Mouse (Mus musculus) liver, adult 2 months (tissue): Measurements from ENCODE around the gene C1qtnf6. TPM values are rescaled to one million over a fixed set of nuclear protein-coding genes. Genes with fewer than 3 reads are reported as not detected.

Source experiments
- DNase-seq: peaks from one replicate; pipeline ENCODE4 v3.0.0-alpha.2; 2011; ENCODE audit warnings: low read depth, low spot score; ENCODE audit errors: extremely low read depth
- H3K27ac ChIP-seq: fragments of 200-500 bp; replicated peaks from 2 replicates; pipeline ENCODE4 v1.5.1; 2012; ENCODE audit warnings: low read depth, mild to moderate bottlenecking, control low read depth, inconsistent platforms, low read length; ENCODE audit not compliant: insufficient read depth
- H3K27me3 ChIP-seq: fragments of 200-500 bp; 2 replicates; pipeline ENCODE4 v1.6.1; 2012; ENCODE audit warnings: mild to moderate bottlenecking, moderate library complexity, low read length, inconsistent platforms; ENCODE audit not compliant: control insufficient read depth, insufficient read depth
- H3K36me3 ChIP-seq: fragments of 200-500 bp; 2 replicates; pipeline ENCODE4 v1.6.1; 2012; ENCODE audit warnings: low read length, inconsistent platforms; ENCODE audit not compliant: control insufficient read depth, insufficient read depth
- H3K4me1 ChIP-seq: fragments of 200-500 bp; 2 replicates; pipeline ENCODE4 v1.6.1; 2011; ENCODE audit warnings: low read length; ENCODE audit not compliant: control insufficient read depth, insufficient read depth
- H3K4me3 ChIP-seq: fragments of 200-500 bp; 2 replicates; pipeline ENCODE4 v1.5.1; 2011; ENCODE audit warnings: low read depth, mild to moderate bottlenecking, control low read depth, low read length, moderate library complexity; ENCODE audit not compliant: insufficient read depth
- H3K79me2 ChIP-seq: fragments of 200-500 bp; 2 replicates; pipeline ENCODE4 v1.6.1; 2012; ENCODE audit warnings: inconsistent platforms, mild to moderate bottlenecking, low read length, moderate library complexity; ENCODE audit not compliant: control insufficient read depth, insufficient read depth
- H3K9ac ChIP-seq: fragments of 200-500 bp; 2 replicates; pipeline ENCODE4 v1.6.1; 2012; ENCODE audit warnings: low read depth, mild to moderate bottlenecking, control low read depth, inconsistent platforms, low read length
- CTCF ChIP-seq: fragments of 200-500 bp; IDR thresholded peaks from 2 replicates; pipeline ENCODE4 v1.5.1; 2011; ENCODE audit warnings: low read depth, low read length, control low read depth
- POLR2A ChIP-seq: fragments of 200-500 bp; IDR thresholded peaks from 2 replicates; pipeline ENCODE4 v1.6.1; 2011; ENCODE audit warnings: low read length, control low read depth; ENCODE audit not compliant: insufficient read depth; ENCODE audit errors: extremely low read depth
- WGBS: fragments of 180-500 bp; shearing (Covaris S2); methylation state at CpG from one replicate; pipeline ENCODE4 v1.1.7; 2018; 5-methylcytosine and 5-hydroxymethylcytosine counted together
- polyA plus RNA-seq: library from polyadenylated mRNA; depleted of rRNA; stranded (reverse); fragments of >200 nt; gene quantifications from 2 replicates; pipeline ENCODE4 v1.2.3, GENCODE M21; 2012
- total RNA-seq: library from RNA; depleted of rRNA; stranded (reverse); fragments of >200 nt; gene quantifications from 2 replicates; pipeline ENCODE4 v1.2.3, GENCODE M21; 2014

The C1qtnf6 gene
- total and polyA plus RNA-seq, 2 experiments, result 0.28 to 2.5 TPM

- Histone ChIP-seq H3K79me2 (no peaks in the 10 kb centered on the region), H3K27me3 (no peaks in the 10 kb centered on the region), H3K9ac (no peak overlapping the region), H3K4me3 (no peak overlapping the region), H3K27ac (no peak overlapping the region), H3K4me1 (peaks cover 6% of the 10 kb centered on the region), H3K36me3 (no peaks in the 10 kb centered on the region)
- TF ChIP-seq CTCF (no peak), POLR2A (no peak)
- DNase-seq, result no peak
- 78% methylated on average over 12 of the region's 12 CpGs for WGBS
These were observed 21.8 kb downstream of the C1qtnf6 start for GRCm38 (mm10) chr15:78509297-78509899.

GRCm38 (mm10) chr15:78508443-78508842 is 22.8 kb downstream of the C1qtnf6 start:
- DNase-seq, result no peak
- H3K27me3 ChIP-seq, result no peaks in the 10 kb centered on the region
- TF ChIP-seq CTCF (no peak), POLR2A (no peak)
- H3K4me1 ChIP-seq, result peaks cover 6% of the 10 kb centered on the region
- H3K79me2 ChIP-seq, result no peaks in the 10 kb centered on the region
- no peaks in the 10 kb centered on the region for H3K36me3 ChIP-seq
- WGBS, result 89% methylated on average over 7 of the region's 7 CpGs
- H3K27ac ChIP-seq, result no peak overlapping the region
- no peak overlapping the region for H3K9ac ChIP-seq
- H3K4me3 ChIP-seq, result no peak overlapping the region

GRCm38 (mm10) chr15:78505541-78505940 is 25.7 kb downstream of the C1qtnf6 start:
- TF ChIP-seq POLR2A (no peak), CTCF (no peak)

GRCm38 (mm10) chr15:78504816-78505215 is 26.4 kb downstream of the C1qtnf6 start:
- no peak for DNase-seq
- Histone ChIP-seq H3K79me2 (no peaks in the 10 kb centered on the region), H3K4me1 (no peaks in the 10 kb centered on the region), H3K36me3 (no peaks in the 10 kb centered on the region), H3K9ac (no peak overlapping the region), H3K4me3 (no peak overlapping the region), H3K27ac (no peak overlapping the region), H3K27me3 (no peaks in the 10 kb centered on the region)
- 94% methylated on average over 5 of the region's 5 CpGs for WGBS
- TF ChIP-seq CTCF, result no peak
- TF ChIP-seq POLR2A, result no peak

More at GRCm38 (mm10) chr15:78505541-78505940, 25.7 kb downstream of the C1qtnf6 start:
- DNase-seq, result no peak
- Histone ChIP-seq H3K79me2 (no peaks in the 10 kb centered on the region), H3K27ac (no peak overlapping the region), H3K36me3 (no peaks in the 10 kb centered on the region), H3K27me3 (no peaks in the 10 kb centered on the region), H3K4me3 (no peak overlapping the region), H3K4me1 (no peaks in the 10 kb centered on the region), H3K9ac (no peak overlapping the region)
- 92% methylated on average over 3 of the region's 3 CpGs for WGBS

DNA sequence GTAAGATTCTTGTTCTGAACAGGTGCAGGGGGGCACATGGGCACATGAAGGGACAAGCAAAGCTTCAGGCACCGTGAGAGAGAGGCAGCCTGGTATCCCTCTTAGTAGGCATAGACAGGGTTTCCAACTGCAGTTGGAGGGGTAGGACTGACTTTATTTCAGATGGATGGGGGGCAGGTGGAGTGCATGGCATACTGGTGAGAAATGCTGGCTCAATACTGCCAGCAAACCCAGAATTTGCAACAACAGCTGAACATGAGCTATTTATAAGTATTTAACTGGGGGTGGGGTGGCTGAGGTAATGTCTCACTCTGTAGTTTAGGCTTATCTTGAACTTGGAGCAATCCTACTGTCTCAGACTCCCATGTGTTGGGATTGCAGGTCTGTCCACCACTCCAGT is 27.2 kb downstream of the C1qtnf6 start:
- no peaks in the 10 kb centered on the region for H3K27me3 ChIP-seq
- H3K4me1 ChIP-seq, result no peaks in the 10 kb centered on the region
- no peak overlapping the region for H3K4me3 ChIP-seq
- TF ChIP-seq CTCF (no peak), POLR2A (no peak)
- WGBS, result 85% methylated on average over 1 of the region's 1 CpGs
- no peaks in the 10 kb centered on the region for H3K79me2 ChIP-seq
- H3K36me3 ChIP-seq, result no peaks in the 10 kb centered on the region
- no peak for DNase-seq
- H3K9ac ChIP-seq, result no peak overlapping the region
- H3K27ac ChIP-seq, result no peak overlapping the region

- Histone ChIP-seq H3K9ac (no peak overlapping the region), H3K27ac (no peak overlapping the region), H3K27me3 (no peaks in the 10 kb centered on the region), H3K4me3 (no peak overlapping the region), H3K79me2 (no peaks in the 10 kb centered on the region), H3K36me3 (no peaks in the 10 kb centered on the region), H3K4me1 (no peaks in the 10 kb centered on the region)
- no peak for TF ChIP-seq CTCF
- TF ChIP-seq POLR2A, result no peak
- WGBS, result 64% methylated on average over 18 of the region's 18 CpGs
- no peak for DNase-seq
These were observed 28.6 kb downstream of the C1qtnf6 start for GRCm38 (mm10) chr15:78502437-78503132.
